Mouse (Mus musculus) liver, postnatal 0 days (tissue): ENCODE data around the gene Pkd1l2.

Experiments used
- CTCF ChIP-seq: sonication (generic); IDR thresholded peaks from 2 replicates; pipeline ENCODE4 v1.5.1; 2016; ENCODE audit warnings: antibody characterized with exemption, low read depth
- EP300 ChIP-seq: IDR thresholded peaks from 2 replicates; pipeline ENCODE4 v1.6.1; 2016; ENCODE audit warnings: antibody characterized with exemption, low read depth, mild to moderate bottlenecking

- TF ChIP-seq CTCF = no peak
- TF ChIP-seq EP300 = no peak
These were observed 130.5 kb downstream of the Pkd1l2 start for GRCm38 (mm10) chr8:116951778-116952177.
